Mouse (Mus musculus) intestine, embryonic 16.5 days (tissue): Measurements from ENCODE around the gene Mpp2. TPM values are rescaled to one million over a fixed set of nuclear protein-coding genes. Genes with fewer than 3 reads are reported as not detected.

ENCODE experiments used
- ATAC-seq: fragments of 200-750 bp; cut with Nextera tagmentation; 2 replicates; pipeline ENCODE4 v1.8.0; 2017; ENCODE audit warnings: moderate TSS enrichment, moderate library complexity
- H3K27ac ChIP-seq: fragments of 300-500 bp; sonication (generic); 2 replicates; pipeline ENCODE4 v1.5.1; 2014; ENCODE audit warnings: mild to moderate bottlenecking, low read length
- H3K27me3 ChIP-seq: fragments of 300-500 bp; sonication (generic); replicated peaks from 2 replicates; pipeline ENCODE4 v1.6.1; 2014; ENCODE audit warnings: low read length, control low read depth, mixed read lengths; ENCODE audit not compliant: control insufficient read depth, insufficient read depth
- H3K36me3 ChIP-seq: fragments of 300-500 bp; sonication (generic); 2 replicates; pipeline ENCODE4 v1.6.1; 2014; ENCODE audit warnings: low read length, control low read depth; ENCODE audit not compliant: control insufficient read depth, insufficient read depth
- H3K4me1 ChIP-seq: fragments of 300-500 bp; sonication (generic); 2 replicates; pipeline ENCODE4 v1.6.1; 2014; ENCODE audit warnings: low read length, control low read depth, mixed read lengths; ENCODE audit not compliant: control insufficient read depth, insufficient read depth
- H3K4me2 ChIP-seq: fragments of 300-500 bp; sonication (generic); 2 replicates; pipeline ENCODE4 v1.6.1; 2014; ENCODE audit warnings: low read depth, low read length, control low read depth
- H3K4me3 ChIP-seq: fragments of 300-500 bp; sonication (generic); 2 replicates; pipeline ENCODE4 v1.5.1; 2014; ENCODE audit warnings: mild to moderate bottlenecking, low read length
- H3K9ac ChIP-seq: fragments of 300-500 bp; sonication (generic); 2 replicates; pipeline ENCODE4 v1.6.1; 2014; ENCODE audit warnings: low read depth, low read length
- H3K9me3 ChIP-seq: fragments of 300-500 bp; sonication (generic); 2 replicates; pipeline ENCODE4 v1.6.1; 2016; ENCODE audit warnings: low read length, control low read depth; ENCODE audit not compliant: control insufficient read depth
- WGBS: fragments of 180-500 bp; shearing (Covaris S2); extraction: QIAGEN DNeasy Blood & Tissue Kit; methylation state at CpG from one replicate; pipeline ENCODE4 v1.1.7; 2014; 5-methylcytosine and 5-hydroxymethylcytosine counted together
- polyA plus RNA-seq: library from polyadenylated mRNA; unstranded; fragments of >200 nt; fragmentation: Nextera tagmentation; extraction: Ambion mirVana; gene quantifications from 2 replicates; pipeline ENCODE4 v1.2.1, GENCODE M21; 2015

Mpp2 gene
- polyA plus RNA-seq, 1 experiment from 2014 or later, result 6.2 TPM

DNA sequence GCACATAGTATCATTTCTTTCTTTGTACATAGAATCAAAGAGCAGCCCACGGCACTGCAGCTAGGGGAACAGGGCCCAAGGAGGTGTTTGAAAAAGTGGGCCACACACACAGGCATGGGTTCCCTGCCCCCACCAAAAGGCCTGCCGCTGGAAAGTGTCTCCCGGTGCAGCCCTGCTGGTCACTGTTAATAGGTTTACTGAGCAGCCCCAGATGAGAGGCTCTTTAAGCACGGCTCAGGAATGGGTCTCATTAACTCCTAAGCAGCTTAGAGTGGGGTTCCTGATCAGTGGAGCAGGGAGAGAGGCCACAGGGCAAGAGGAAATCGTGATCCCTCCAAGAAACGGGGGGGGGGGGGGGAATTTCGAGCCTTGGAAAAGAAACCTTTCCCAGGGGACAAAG, 4.2 kb downstream of the Mpp2 start:
- H3K4me1 ChIP-seq, result peaks cover 14% of the 10 kb centered on the region
- H3K4me2 ChIP-seq, result no peak overlapping the region
- H3K9ac ChIP-seq, result no peak overlapping the region
- no peaks in the 10 kb centered on the region for H3K27me3 ChIP-seq
- H3K36me3 ChIP-seq, result no peaks in the 10 kb centered on the region
- no peak overlapping the region for H3K27ac ChIP-seq
- ATAC-seq, result no peak
- H3K4me3 ChIP-seq, result no peak overlapping the region
- H3K9me3 ChIP-seq, result no peaks in the 10 kb centered on the region
- WGBS, result 63% methylated on average over 7 of the region's 7 CpGs

DNA sequence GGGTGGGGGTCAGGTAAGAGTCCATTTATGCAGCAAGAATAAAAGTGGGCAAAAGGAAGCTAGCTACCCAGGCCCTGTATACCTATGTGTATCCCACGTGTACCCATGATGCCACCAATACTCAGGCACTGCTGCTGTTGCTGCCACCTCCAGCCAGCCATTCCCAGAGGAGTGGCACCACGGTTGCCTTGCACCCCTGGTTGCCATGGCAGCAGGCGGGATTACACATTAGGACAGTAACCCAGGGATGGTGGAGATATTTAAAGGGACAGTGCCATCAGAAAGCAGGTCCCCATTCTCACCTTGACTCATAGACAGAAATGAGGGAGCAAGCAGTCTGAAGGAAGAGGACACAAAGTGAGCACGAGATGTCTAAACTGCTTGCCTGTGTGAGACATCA, 5.1 kb downstream of the Mpp2 start:
- 50% methylated on average over 4 of the region's 4 CpGs for WGBS
- Histone ChIP-seq H3K9ac (no peak overlapping the region), H3K4me3 (no peak overlapping the region), H3K4me1 (peaks cover 13% of the 10 kb centered on the region), H3K36me3 (no peaks in the 10 kb centered on the region), H3K27me3 (no peaks in the 10 kb centered on the region), H3K9me3 (no peaks in the 10 kb centered on the region), H3K27ac (no peak overlapping the region), H3K4me2 (no peak overlapping the region)
- no peak for ATAC-seq

DNA sequence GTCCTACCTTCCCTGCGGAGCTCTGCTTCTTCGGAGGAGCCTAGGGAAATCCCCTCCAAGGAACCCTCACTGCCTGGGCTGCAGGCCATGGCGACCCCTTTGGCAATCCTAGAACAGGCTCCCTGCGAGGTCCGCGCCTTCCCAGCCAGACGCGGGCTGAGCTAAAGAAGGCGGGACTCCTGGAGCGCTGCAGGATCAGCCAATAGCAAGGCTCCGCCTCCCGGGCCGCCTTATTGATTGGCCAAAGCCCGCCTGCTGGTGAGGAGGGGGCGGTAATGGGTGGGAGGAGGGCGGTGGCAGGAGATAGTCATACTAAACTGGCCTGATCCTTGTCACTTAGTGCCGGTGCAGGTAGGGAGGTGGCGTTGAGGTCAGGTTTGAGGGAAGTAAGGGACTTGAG, 6.0 kb downstream of the Mpp2 start:
- Histone ChIP-seq H3K9ac (peak overlapping the region; percentile 69), H3K9me3 (no peaks in the 10 kb centered on the region), H3K4me2 (peak overlapping the region; percentile 93), H3K4me3 (peak overlapping the region; percentile 51), H3K4me1 (peaks cover 13% of the 10 kb centered on the region), H3K27me3 (no peaks in the 10 kb centered on the region), H3K36me3 (no peaks in the 10 kb centered on the region), H3K27ac (no peak overlapping the region)
- peak; percentile 88 for ATAC-seq
- WGBS, result under 1% methylated on average over 18 of the region's 18 CpGs

DNA sequence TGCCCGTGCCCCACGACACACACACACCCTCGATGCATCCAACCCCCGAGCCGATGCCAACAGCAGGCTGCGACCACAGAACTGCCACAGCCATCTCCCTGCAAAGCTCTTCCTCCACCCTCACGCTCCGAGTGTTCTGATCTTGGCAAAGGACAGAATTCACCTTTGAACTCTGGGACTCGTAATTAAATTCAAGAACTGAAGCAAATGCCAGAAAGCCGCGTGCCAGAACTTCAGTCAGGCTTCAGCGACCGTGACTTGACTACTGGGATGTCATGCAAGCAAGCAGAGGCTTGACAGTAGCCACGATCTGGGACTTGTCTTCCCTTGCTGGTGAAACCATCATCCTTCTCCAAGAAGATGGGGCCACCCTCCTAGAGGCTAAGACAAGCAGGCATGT, 14.6 kb downstream of the Mpp2 start:
- ATAC-seq, result no peak
- no peak overlapping the region for H3K9ac ChIP-seq
- no peaks in the 10 kb centered on the region for H3K9me3 ChIP-seq
- H3K4me2 ChIP-seq, result no peak overlapping the region
- H3K27ac ChIP-seq, result no peak overlapping the region
- no peaks in the 10 kb centered on the region for H3K36me3 ChIP-seq
- 0 out of 2 replicates have a peak, but pooled peaks cover 3% of the 10 kb centered on the region for H3K27me3 ChIP-seq
- H3K4me3 ChIP-seq, result no peak overlapping the region
- 0 out of 2 replicates have a peak, but pooled peaks cover 7% of the 10 kb centered on the region for H3K4me1 ChIP-seq
- WGBS, result 85% methylated on average over 14 of the region's 14 CpGs

DNA sequence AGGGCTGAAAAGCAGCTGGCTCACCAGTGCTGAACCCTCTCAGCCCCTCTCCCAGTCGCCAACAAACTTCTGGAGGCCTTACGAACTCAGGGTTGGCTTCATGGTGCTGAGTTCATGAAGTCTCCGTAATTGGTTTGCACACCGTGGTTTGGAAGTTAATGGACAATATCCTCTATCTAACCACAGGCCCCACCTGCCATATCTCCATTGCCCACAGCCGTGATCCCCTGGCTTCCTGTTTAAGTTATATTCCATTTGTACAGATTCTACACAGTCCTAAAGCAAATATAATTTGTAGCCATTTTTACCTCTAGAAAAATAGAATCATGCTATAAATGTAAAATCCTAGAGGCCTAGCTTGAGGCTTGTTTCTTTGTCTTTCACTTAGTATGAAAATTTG, 15.6 kb downstream of the Mpp2 start:
- 74% methylated on average over 5 of the region's 5 CpGs for WGBS
- 0 out of 2 replicates have a peak, but pooled peaks cover 7% of the 10 kb centered on the region for H3K4me1 ChIP-seq
- H3K27ac ChIP-seq, result no peak overlapping the region
- H3K36me3 ChIP-seq, result no peaks in the 10 kb centered on the region
- no peak for ATAC-seq
- no peaks in the 10 kb centered on the region for H3K9me3 ChIP-seq
- 0 out of 2 replicates have a peak, but pooled peaks cover 3% of the 10 kb centered on the region for H3K27me3 ChIP-seq
- H3K9ac ChIP-seq, result no peak overlapping the region
- no peak overlapping the region for H3K4me3 ChIP-seq
- no peak overlapping the region for H3K4me2 ChIP-seq

DNA sequence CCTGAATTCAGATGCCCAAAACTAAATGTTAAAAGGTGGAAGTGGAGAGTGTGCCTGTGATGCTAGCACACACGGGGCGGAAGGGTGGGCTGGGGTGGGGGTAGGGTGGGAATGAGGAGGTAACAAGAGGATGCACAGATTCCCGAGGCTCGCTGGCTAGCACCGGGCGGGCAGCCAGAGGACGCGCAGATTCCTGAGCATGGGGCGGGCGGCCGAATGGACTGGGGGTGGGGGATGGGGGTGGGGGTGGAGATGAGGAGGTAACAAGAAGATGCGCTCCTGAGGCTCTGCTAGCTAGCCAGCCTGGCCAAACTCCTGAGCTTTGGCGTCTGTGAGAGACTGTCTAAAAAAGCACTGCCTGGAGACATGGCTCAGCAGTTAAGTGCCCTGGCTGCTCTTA, 17.9 kb downstream of the Mpp2 start:
- no peak overlapping the region for H3K9ac ChIP-seq
- ATAC-seq, result no peak
- WGBS, result 22% methylated on average over 13 of the region's 13 CpGs
- no peak overlapping the region for H3K4me3 ChIP-seq
- 0 out of 2 replicates have a peak, but pooled peaks cover 3% of the 10 kb centered on the region for H3K27me3 ChIP-seq
- no peaks in the 10 kb centered on the region for H3K36me3 ChIP-seq
- 0 out of 2 replicates have a peak, but pooled peaks cover 7% of the 10 kb centered on the region for H3K4me1 ChIP-seq
- H3K4me2 ChIP-seq, result peak overlapping the region; percentile 38
- no peaks in the 10 kb centered on the region for H3K9me3 ChIP-seq
- H3K27ac ChIP-seq, result no peak overlapping the region

DNA sequence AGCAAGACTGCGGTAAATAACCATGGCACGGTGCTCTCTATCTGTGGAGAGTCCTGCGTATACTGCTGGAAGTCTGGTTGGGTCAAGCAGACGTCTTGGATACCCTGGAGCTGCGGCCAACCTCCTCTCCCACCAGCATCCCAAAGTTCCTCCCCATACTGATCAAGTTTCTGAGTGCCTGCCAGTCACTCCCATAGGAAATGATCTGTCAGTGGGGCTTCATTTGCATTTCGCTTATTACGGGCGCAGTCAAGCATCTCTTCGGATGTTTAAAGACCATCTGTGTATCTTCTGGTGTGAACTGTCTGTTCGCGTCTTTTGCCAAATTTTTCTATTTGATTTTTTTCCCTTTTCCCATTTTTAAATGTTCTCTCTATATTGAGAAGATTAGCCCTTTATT, 18.7 kb downstream of the Mpp2 start:
- no peak overlapping the region for H3K9ac ChIP-seq
- no peaks in the 10 kb centered on the region for H3K9me3 ChIP-seq
- H3K4me2 ChIP-seq, result no peak overlapping the region
- H3K4me3 ChIP-seq, result no peak overlapping the region
- WGBS, result 63% methylated on average over 11 of the region's 11 CpGs
- 0 out of 2 replicates have a peak, but pooled peaks cover 3% of the 10 kb centered on the region for H3K27me3 ChIP-seq
- H3K27ac ChIP-seq, result no peak overlapping the region
- 0 out of 2 replicates have a peak, but pooled peaks cover 7% of the 10 kb centered on the region for H3K4me1 ChIP-seq
- no peak for ATAC-seq
- H3K36me3 ChIP-seq, result no peaks in the 10 kb centered on the region

DNA sequence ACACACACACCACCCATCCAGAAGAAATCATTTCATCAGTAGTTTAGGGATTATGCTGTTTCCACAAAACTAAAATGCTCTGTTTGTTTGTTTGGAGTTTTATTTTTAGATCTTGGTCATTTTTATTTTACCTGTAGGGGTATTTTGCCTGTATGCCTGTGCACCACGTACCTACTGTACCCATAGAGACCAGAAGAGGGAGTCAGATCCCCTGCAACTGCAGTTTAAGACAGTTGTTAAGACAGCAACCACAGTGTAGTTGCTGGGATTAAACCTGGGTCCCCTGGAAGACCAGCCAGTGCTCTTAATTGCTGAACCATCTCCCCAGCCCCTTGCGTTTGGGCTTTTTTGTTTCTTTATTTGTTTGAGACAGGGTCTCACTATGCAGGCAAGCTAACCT, 19.3 kb downstream of the Mpp2 start:
- H3K9me3 ChIP-seq, result no peaks in the 10 kb centered on the region
- 0 out of 2 replicates have a peak, but pooled peaks cover 3% of the 10 kb centered on the region for H3K27me3 ChIP-seq
- no peak overlapping the region for H3K4me2 ChIP-seq
- no peak overlapping the region for H3K27ac ChIP-seq
- 58% methylated on average over 2 of the region's 2 CpGs for WGBS
- no peak overlapping the region for H3K4me3 ChIP-seq
- ATAC-seq, result no peak
- H3K4me1 ChIP-seq, result 0 out of 2 replicates have a peak, but pooled peaks cover 7% of the 10 kb centered on the region
- H3K36me3 ChIP-seq, result no peaks in the 10 kb centered on the region
- no peak overlapping the region for H3K9ac ChIP-seq

DNA sequence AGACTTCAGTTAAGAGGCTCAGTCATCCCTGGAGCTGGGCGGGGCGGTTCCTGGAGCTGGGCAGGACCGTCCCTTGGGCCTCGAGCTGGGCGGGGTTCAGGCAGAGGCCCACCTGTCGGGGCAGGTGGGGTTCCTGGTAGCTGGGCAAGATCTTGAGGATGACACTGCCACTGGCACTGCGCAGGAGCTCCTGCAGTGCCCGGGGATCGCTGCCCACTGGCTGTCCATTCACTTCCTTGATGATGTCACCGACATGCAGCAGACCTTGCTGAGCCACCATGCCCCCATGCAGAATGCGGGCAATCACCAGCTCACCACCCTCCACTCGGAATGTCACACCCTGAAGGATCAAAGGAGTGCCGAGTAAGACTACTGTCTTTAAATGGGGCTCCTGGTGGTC, 25.2 kb downstream of the Mpp2 start:
- no peaks in the 10 kb centered on the region for H3K36me3 ChIP-seq
- no peak overlapping the region for H3K4me3 ChIP-seq
- no peak overlapping the region for H3K4me2 ChIP-seq
- no peak for ATAC-seq
- H3K27me3 ChIP-seq, result no peaks in the 10 kb centered on the region
- 71% methylated on average over 13 of the region's 13 CpGs for WGBS
- peaks cover 13% of the 10 kb centered on the region; the same call in 1 of the 2 replicates for H3K4me1 ChIP-seq
- no peaks in the 10 kb centered on the region for H3K9me3 ChIP-seq
- H3K9ac ChIP-seq, result no peak overlapping the region
- no peak overlapping the region for H3K27ac ChIP-seq

DNA sequence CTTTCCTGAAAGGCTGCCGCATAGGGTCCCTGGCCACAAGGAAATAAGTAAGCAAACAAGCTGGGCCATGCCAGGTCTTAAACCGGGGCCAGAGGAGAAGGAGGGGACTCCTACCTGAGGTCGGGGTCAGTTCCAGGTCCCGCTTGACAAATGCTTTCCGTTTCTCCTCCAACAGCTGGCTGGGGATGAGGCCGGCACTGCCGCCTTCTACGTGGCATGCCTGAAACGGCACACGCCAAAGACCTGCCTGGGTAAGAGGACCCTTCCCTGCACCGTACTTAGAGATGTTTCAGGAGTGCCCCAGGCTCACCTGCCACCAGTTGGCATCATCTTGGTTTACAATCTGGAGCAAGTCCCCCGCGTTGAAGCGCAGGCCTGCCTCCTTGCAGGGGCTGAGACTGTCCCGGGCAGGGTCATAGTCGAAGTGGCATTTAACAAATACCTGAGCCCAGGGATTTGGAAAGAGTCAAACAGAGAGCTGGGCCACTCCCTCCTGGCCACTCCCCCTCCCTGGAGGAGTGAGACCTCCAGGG, 26.3 kb downstream of the Mpp2 start:
- peaks cover 13% of the 10 kb centered on the region; the same call in 1 of the 2 replicates for H3K4me1 ChIP-seq
- H3K4me3 ChIP-seq, result no peak overlapping the region
- 31% methylated on average over 16 of the region's 16 CpGs for WGBS
- H3K27me3 ChIP-seq, result no peaks in the 10 kb centered on the region
- H3K4me2 ChIP-seq, result no peak overlapping the region
- H3K36me3 ChIP-seq, result no peaks in the 10 kb centered on the region
- H3K27ac ChIP-seq, result no peak overlapping the region
- H3K9ac ChIP-seq, result no peak overlapping the region
- no peak for ATAC-seq
- H3K9me3 ChIP-seq, result no peaks in the 10 kb centered on the region
